Mouse (Mus musculus): ENCODE results near the gene Otx2.

Gene Otx2

DNA sequence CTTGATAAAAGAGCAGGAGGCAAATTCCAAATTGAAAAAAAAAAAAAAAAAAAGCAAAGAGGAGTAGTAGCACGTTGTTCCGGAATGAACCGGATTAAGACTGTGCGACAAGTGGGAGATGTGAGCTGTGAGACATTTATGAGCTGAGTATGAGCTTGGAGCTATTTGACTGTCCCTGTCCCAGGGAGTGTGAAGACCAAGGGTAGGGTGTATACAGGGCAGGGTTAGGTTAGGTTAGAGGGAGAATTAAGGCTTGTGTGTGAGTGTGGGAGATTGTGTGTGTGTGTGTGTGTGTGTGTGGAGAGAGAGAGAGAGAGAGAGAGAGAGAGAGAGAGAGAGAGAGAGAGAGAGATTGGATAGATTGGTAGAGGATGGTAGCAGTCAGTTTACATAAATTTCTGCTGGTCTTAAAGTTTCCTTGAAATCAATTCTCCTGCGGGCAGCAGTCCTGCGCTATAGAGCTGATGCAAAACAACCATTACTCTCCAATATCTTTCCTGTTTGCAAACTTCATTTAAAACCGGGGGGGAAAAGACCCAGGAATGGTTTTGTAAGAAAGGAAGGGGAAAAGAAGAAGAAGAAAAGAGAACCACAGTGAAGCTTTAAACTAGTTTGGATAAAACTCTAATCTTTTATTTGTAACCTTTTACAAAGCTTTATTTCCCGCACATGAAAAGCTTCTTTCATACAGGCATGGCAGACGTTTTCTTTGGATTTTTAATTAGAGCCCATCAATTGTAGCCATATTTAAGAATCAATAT, 2.0 kb downstream of the Otx2 start:
- ChIA-PET POLR2A (interaction anchor here in 3 of 4 experiments (0.6 to 2.4 kb wide), 6 partner anchors 9 to 17 kb away, joined by 4 to 8 read pairs (median 4); no protein-coding TSS in a partner anchor), CTCF (interaction anchor here in 3 of 4 experiments (0.6 to 1.3 kb wide), 4 partner anchors 9 to 299 kb away, joined by 3 to 5 read pairs (median 4); no protein-coding TSS in a partner anchor)

DNA sequence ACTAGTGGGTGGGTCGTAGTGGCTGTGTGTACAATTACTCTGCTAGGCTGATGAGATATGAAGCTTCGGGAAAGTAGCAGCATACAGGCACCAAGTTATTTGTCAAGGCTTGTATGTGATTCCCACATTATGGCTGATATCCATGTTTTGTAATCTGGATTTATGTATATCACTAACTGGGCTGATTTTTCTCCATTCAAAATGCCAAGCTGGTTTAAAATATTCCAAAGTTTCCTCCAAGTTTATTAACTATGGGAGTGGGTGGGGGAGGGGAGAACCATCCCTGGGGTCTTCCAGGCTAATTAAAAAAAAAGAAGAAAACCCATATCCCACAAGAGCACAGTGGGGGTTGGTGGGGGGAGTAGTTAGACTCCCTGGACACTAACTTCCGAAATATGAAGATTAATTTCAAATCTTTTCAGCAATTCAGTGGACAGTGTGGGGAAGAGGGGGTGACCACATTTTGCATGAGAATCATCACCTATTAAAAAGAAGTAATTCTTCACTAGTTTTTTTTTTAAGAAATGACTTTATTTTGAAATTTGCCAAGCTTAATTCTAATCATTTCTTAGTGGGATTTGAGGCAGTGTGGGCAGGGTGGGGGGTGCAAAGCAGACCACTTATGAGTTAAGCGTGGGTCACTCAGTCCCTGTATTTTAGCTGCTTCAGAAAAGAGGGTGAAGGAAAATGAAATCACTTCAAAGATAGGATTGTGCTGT, 2.7 kb downstream of the Otx2 start:
- CTCF ChIA-PET = interaction anchor here in 2 of 4 experiments (0.6 to 0.7 kb wide), 2 partner anchors 9 to 299 kb away, joined by 3 read pairs; no protein-coding TSS in a partner anchor
- POLR2A ChIA-PET = interaction anchor here (0.6 to 2.4 kb wide), 8 partner anchors 8 to 19 kb away, joined by 3 to 8 read pairs (median 4); no protein-coding TSS in a partner anchor

DNA sequence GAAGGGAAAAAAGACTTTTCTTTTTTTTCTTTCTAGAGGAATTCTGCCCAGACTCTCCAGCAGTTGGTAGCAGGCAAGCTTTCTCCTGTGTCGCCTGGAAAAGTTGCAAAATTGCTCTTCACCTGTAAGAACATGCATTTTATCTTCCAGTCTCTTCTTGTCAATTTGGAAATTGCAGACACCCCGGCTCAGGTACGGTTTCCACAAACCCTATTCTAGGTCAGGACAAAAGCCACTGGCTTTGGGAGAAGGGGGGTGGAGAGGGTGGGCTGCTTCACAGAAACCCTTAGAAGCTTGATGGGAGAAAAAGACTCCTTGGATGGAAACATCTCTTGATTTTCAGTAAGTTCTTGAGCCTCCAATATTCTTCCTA, 3.4 kb downstream of the Otx2 start:
- POLR2A ChIA-PET = interaction anchor here in 3 of 4 experiments (0.8 to 1.7 kb wide), 4 partner anchors 8 to 19 kb away, joined by 3 to 6 read pairs (median 4); no protein-coding TSS in a partner anchor
- CTCF ChIA-PET = interaction anchor here in 1 of 4 experiments (0.6 kb wide), 1 partner anchor 87 kb away, joined by 4 read pairs; no protein-coding TSS in a partner anchor

- ChIA-PET POLR2A (interaction anchor here in 3 of 4 experiments (0.8 to 3.4 kb wide), 7 partner anchors 14 to 20 kb away, joined by 3 to 38 read pairs (median 5); no protein-coding TSS in a partner anchor), CTCF (interaction anchor here in 1 of 4 experiments (0.6 kb wide), 1 partner anchor 87 kb away, joined by 4 read pairs; no protein-coding TSS in a partner anchor)
Observed at GRCm38 (mm10) chr14:48669541-48670257, 3.9 kb downstream of the Otx2 start.

- ChIA-PET CTCF (interaction anchor here in 1 of 4 experiments (0.6 to 1.2 kb wide), 2 partner anchors 79 to 317 kb away, joined by 3 to 4 read pairs; no protein-coding TSS in a partner anchor), POLR2A (interaction anchor here (0.6 to 3.4 kb wide), 11 partner anchors 10 to 1318 kb away, joined by 3 to 38 read pairs (median 4); no protein-coding TSS in a partner anchor)
Observed at GRCm38 (mm10) chr14:48668761-48669303, 4.8 kb downstream of the Otx2 start.

DNA sequence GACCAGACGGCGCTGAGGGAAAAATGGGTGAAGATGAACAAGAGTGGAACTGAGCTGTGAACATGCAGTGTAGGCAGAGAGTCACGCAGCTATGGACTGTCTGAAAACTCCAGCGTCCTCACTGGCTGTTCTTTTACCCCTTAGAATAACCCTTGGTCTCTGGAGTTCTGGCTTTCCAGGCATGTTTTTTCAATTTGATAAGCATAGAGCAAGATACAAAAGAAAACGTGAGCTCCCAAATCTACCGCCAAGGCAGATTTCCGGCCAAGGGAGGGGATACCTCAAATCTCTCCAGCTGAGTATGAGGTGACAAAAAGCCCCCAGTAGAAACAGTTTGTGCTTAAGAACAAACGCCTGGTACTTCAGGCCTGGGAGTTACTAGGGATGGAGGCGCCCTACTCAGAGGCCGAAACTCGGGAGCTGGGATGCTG, 5.6 kb downstream of the Otx2 start:
- POLR2A ChIA-PET = interaction anchor here (0.6 to 3.4 kb wide), 12 partner anchors 9 to 1319 kb away, joined by 3 to 38 read pairs (median 4); no protein-coding TSS in a partner anchor
- CTCF ChIA-PET = interaction anchor here in 3 of 4 experiments (0.6 to 1.2 kb wide), 3 partner anchors 221 to 345 kb away, joined by 3 to 4 read pairs (median 4); no protein-coding TSS in a partner anchor

GRCm38 (mm10) chr14:48667396-48667795, 6.2 kb downstream of the Otx2 start:
- ChIA-PET POLR2A (interaction anchor here in 3 of 4 experiments (0.6 to 3.4 kb wide), 8 partner anchors 8 to 1315 kb away, joined by 3 to 38 read pairs (median 4); no protein-coding TSS in a partner anchor), CTCF (interaction anchor here in 2 of 4 experiments (1.1 to 1.2 kb wide), 3 partner anchors 12 to 318 kb away, joined by 3 to 5 read pairs (median 4); no protein-coding TSS in a partner anchor)

- POLR2A ChIA-PET = interaction anchor here in 3 of 4 experiments (0.5 to 3.4 kb wide), 13 partner anchors 8 to 1314 kb away, joined by 3 to 38 read pairs (median 4); no protein-coding TSS in a partner anchor
- CTCF ChIA-PET = interaction anchor here in 1 of 4 experiments (1.2 kb wide), 1 partner anchor 12 kb away, joined by 5 read pairs; no protein-coding TSS in a partner anchor
Observed at GRCm38 (mm10) chr14:48666771-48667170, 6.8 kb downstream of the Otx2 start.

GRCm38 (mm10) chr14:48665816-48666661, 7.6 kb downstream of the Otx2 start:
- POLR2A ChIA-PET = interaction anchor here (0.5 to 6.2 kb wide), 19 partner anchors 8 to 462 kb away, joined by 3 to 91 read pairs (median 4); no protein-coding TSS in a partner anchor
- CTCF ChIA-PET = interaction anchor here in 1 of 4 experiments (1.2 kb wide), 1 partner anchor 11 kb away, joined by 5 read pairs; no protein-coding TSS in a partner anchor

- ChIA-PET CTCF (interaction anchor here in 3 of 4 experiments (0.6 to 1.9 kb wide), 9 partner anchors 9 to 321 kb away, joined by 3 to 13 read pairs (median 4); partner anchors contain the start of gene Otx2 (in 1 of the 3)), POLR2A (interaction anchor here (0.5 to 6.2 kb wide), 26 partner anchors 9 to 459 kb away, joined by 3 to 91 read pairs (median 4); partner anchors contain the start of gene Otx2 (in 1 of the 4))
Observed at GRCm38 (mm10) chr14:48664841-48665815, 8.5 kb downstream of the Otx2 start.

DNA sequence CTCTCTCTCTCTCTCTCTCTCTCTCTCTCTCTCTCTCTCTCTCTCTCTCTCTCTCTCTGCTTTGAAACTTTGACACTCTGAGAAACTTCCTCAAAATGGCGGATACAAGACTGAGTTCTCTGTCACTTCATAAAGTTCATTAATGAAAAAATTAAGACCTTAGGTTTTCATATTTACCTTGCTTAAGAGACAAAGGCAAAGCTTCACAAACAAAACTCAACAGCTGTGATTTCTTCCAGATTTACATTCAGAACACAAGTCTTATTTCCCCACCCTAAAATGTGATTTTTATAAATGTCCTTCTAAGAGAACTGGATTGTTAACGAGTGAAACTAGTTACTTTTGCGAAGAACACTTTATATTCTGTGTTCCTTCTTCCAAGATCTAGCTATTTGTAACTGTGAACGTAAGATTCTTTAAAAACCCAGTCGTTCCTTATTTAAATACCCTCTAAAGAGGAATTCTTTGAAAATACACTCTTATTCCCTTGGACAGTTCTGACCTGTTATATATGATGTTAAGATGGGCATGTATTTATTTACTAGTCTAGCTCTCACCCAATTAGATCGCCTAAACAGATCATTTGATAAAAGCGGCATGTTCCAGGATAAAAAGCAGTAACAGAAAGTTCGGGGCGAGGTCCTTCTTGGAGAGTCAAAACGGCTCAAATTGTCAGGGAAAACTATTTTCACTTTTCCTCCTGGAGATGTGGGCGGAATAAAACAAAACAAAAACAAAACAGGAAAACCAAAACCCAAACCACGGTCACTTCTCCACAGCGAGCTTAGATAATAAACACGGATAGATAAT, 9.4 kb downstream of the Otx2 start:
- CTCF ChIA-PET = interaction anchor here in 3 of 4 experiments (0.6 to 1.9 kb wide), 8 partner anchors 9 to 321 kb away, joined by 3 to 13 read pairs (median 4); partner anchors contain the start of gene Otx2 (in 1 of the 3)
- POLR2A ChIA-PET = interaction anchor here (0.5 to 6.2 kb wide), 23 partner anchors 9 to 460 kb away, joined by 3 to 91 read pairs (median 4); partner anchors contain the start of gene Otx2 (in 2 of the 4)

GRCm38 (mm10) chr14:48663531-48663930, 10.1 kb downstream of the Otx2 start:
- ChIA-PET POLR2A (interaction anchor here (0.7 to 6.2 kb wide), 20 partner anchors 9 to 90 kb away, joined by 3 to 91 read pairs (median 5); partner anchors contain the start of gene Otx2 (in 2 of the 4)), CTCF (interaction anchor here in 2 of 4 experiments (1.4 to 1.9 kb wide), 3 partner anchors 9 to 81 kb away, joined by 4 to 5 read pairs (median 5); no protein-coding TSS in a partner anchor)

- CTCF ChIA-PET = interaction anchor here in 3 of 4 experiments (0.6 to 1.4 kb wide), 3 partner anchors 9 to 11 kb away, joined by 3 to 5 read pairs (median 3); partner anchors contain the start of gene Otx2 (in 1 of the 3)
Observed at GRCm38 (mm10) chr14:48662568-48663236, 10.9 kb downstream of the Otx2 start.

More at GRCm38 (mm10) chr14:48662568-48663236, 10.9 kb downstream of the Otx2 start:
- POLR2A ChIA-PET = interaction anchor here (0.6 to 6.2 kb wide), 29 partner anchors 8 to 1474 kb away, joined by 3 to 91 read pairs (median 4); partner anchors contain the start of genes Otx2 (in 2 of the 4) and Exoc5 (in 1 of the 4)

All from embryonic stem cell, embryonic (primary cell).